Comparison of ENCODE assay signal across 16 mouse cellular contexts in genomic region chr3:68527182-68527581, GRCm38 (mm10).
"Had no signal": no experiment of that assay in that cellular context is flagged by ENCODE, and none has a peak within 500 bp of the region (broad histone marks: within the 10 kb centered on the region; RNA-seq: fewer than 3 reads in every experiment).

No protein-coding gene starts in this region.

- H3K9me3 ChIP-seq: liver, embryonic 13.5 days had no signal

- H3K36me3 ChIP-seq: liver, embryonic 13.5 days had no signal

- H3K27ac ChIP-seq: kidney, postnatal 0 days; liver, embryonic 13.5 days; stomach, postnatal 0 days had no signal

- H3K4me3 ChIP-seq: layer of hippocampus, adult 2 months; liver, embryonic 13.5 days had no signal

- H3K4me1 ChIP-seq: liver, embryonic 13.5 days had no signal

- H3K27me3 ChIP-seq: liver, embryonic 13.5 days had no signal

- DNase-seq: kidney, adult 2 months; kidney, postnatal 25 days; layer of hippocampus, adult 9-11 months; liver, embryonic 13.5 days; lung, adult 2 months; lung, postnatal 14 days; lung, postnatal 4 days; midbrain, embryonic 14.5 days; retina, postnatal 1 day; thymus, adult 2 months; thymus, postnatal 14 days; thymus, postnatal 4 days had no signal

- H3K9ac ChIP-seq: liver, embryonic 13.5 days had no signal

- H3K4me2 ChIP-seq: liver, embryonic 13.5 days; midbrain, embryonic 11.5 days had no signal
